Mouse (Mus musculus): Measurements from ENCODE around the gene 4932438A13Rik. TPM values are rescaled to one million over a fixed set of nuclear protein-coding genes. Genes with fewer than 3 reads are reported as not detected.

Gene 4932438A13Rik
- total and polyA plus RNA-seq, 3 experiments = 5.9 to 20.3 (median 14.7) TPM

GRCm38 (mm10) chr3:36917832-36918231 lies 54.9 kb downstream of the 4932438A13Rik start:
- H3K4me1 ChIP-seq (ENCODE audit: control insufficient read depth in 1 of 2, insufficient read depth in 2 of 2) = no peaks in the 10 kb centered on the region
- dilution Hi-C loops (cut with MboI; ENCODE audit: extremely low pct_ligation_motif_present, extremely low pct_unique_long_range_greater_than_20kb, low sequenced_read_pairs) = no loop called here
- H3K4me3 ChIP-seq (replicated peaks in 1 of 3; ENCODE audit: low read depth in 2 of 3, low read length in 2 of 3, poor library complexity in 1 of 3) = no peak overlapping the region
- no peaks in the 10 kb centered on the region for H3K27me3 ChIP-seq (replicated peaks)
- no peak overlapping the region for H3K9ac ChIP-seq (ENCODE audit: insufficient read depth, low read depth)
- H3K4me2 ChIP-seq (ENCODE audit: insufficient read depth, low read depth, poor library complexity, severe bottlenecking) = no peak overlapping the region
- DNase-seq (ENCODE audit: extremely low read depth) = no peak
- H3K36me3 ChIP-seq (replicated peaks in 1 of 2; ENCODE audit: control insufficient read depth in 1 of 2, insufficient read depth in 1 of 2, low read length in 1 of 2) = peaks cover 14 to 42% of the 10 kb centered on the region in 2 experiments
- in situ Hi-C loops (cut with MboI; ENCODE audit: low pct_ligation_motif_present, low pct_unique_long_range_greater_than_20kb, low sequenced_read_pairs) = no loop called here
- H3K27ac ChIP-seq (ENCODE audit: insufficient read depth, low read depth) = no peak overlapping the region
- no peaks in the 10 kb centered on the region for H3K79me2 ChIP-seq (replicated peaks; ENCODE audit: control insufficient read depth, extremely low read depth, insufficient read depth, poor library complexity, severe bottlenecking)
- no peak for TF ChIP-seq POLR2A (IDR thresholded peaks at IDR 0.05; ENCODE audit: low read depth, low read length)
- TF ChIP-seq POLR2AphosphoS2 (IDR thresholded peaks at IDR 0.05; ENCODE audit: low read depth, low read length) = no peak
- no peak for TF ChIP-seq USF2 (conservative IDR thresholded peaks at IDR 0.05; ENCODE audit: low read depth, low read length)
- TF ChIP-seq ZNF384 (IDR thresholded peaks at IDR 0.05; ENCODE audit: low read depth, low read length) = no peak
- H3K9me3 ChIP-seq (replicated peaks; ENCODE audit: low read length) = no peaks in the 10 kb centered on the region

- no peak for TF ChIP-seq KAT2A (IDR thresholded peaks at IDR 0.05; ENCODE audit: insufficient replicate concordance, low read length)
- no peak for TF ChIP-seq JUN (IDR thresholded peaks at IDR 0.05; ENCODE audit: insufficient read depth, low read depth, low read length)
- TF ChIP-seq SMC3 (IDR thresholded peaks at IDR 0.05; ENCODE audit: low read depth, low read length) = no peak
- no peak for TF ChIP-seq CHD2 (IDR thresholded peaks at IDR 0.05; ENCODE audit: low read length)
- TF ChIP-seq MXI1 (IDR thresholded peaks at IDR 0.05; ENCODE audit: low read depth, low read length) = no peak
- no peak for TF ChIP-seq MEF2A (IDR thresholded peaks at IDR 0.05; ENCODE audit: borderline replicate concordance, low read depth, low read length)
- no peak for TF ChIP-seq MAZ (IDR thresholded peaks at IDR 0.05; ENCODE audit: low read depth, low read length)
- TF ChIP-seq USF1 (IDR thresholded peaks at IDR 0.05; ENCODE audit: low read depth, low read length) = no peak
- TF ChIP-seq RAD21 (IDR thresholded peaks at IDR 0.05; ENCODE audit: low read depth, low read length) = no peak
- no peak for TF ChIP-seq UBTF (IDR thresholded peaks at IDR 0.05; ENCODE audit: low read depth, low read length)
- TF ChIP-seq NRF1 (IDR thresholded peaks at IDR 0.05; ENCODE audit: low read depth, low read length) = no peak
- TF ChIP-seq ZKSCAN1 (IDR thresholded peaks at IDR 0.05; ENCODE audit: borderline replicate concordance, low read depth, low read length) = no peak
- no peak for TF ChIP-seq TBP (conservative IDR thresholded peaks at IDR 0.05; ENCODE audit: low read depth, low read length)
- no peak for TF ChIP-seq MAFK (IDR thresholded peaks at IDR 0.05; ENCODE audit: insufficient replicate concordance, low read length)
- TF ChIP-seq ZMIZ1 (IDR thresholded peaks at IDR 0.05; ENCODE audit: low read depth, low read length) = no peak
- TF ChIP-seq TCF12 (IDR thresholded peaks at IDR 0.05; ENCODE audit: low read depth, low read length) = no peak
- TF ChIP-seq E2F4 (IDR thresholded peaks at IDR 0.05; ENCODE audit: insufficient replicate concordance, low read depth, low read length) = no peak
- TF ChIP-seq CHD1 (IDR thresholded peaks at IDR 0.05; ENCODE audit: low read depth, low read length) = no peak
- Histone ChIP-seq H3K36me3 (replicated peaks in 1 of 2; ENCODE audit: control insufficient read depth in 1 of 2, insufficient read depth in 1 of 2, low read length in 1 of 2) (peaks cover 14 to 43% of the 10 kb centered on the region in 2 experiments), H3K79me2 (replicated peaks; ENCODE audit: control insufficient read depth, extremely low read depth, insufficient read depth, poor library complexity, severe bottlenecking) (no peaks in the 10 kb centered on the region), H3K27ac (ENCODE audit: insufficient read depth, low read depth) (no peak overlapping the region), H3K27me3 (replicated peaks) (no peaks in the 10 kb centered on the region), H3K9ac (ENCODE audit: insufficient read depth, low read depth) (no peak overlapping the region), H3K4me1 (ENCODE audit: control insufficient read depth in 1 of 2, insufficient read depth in 2 of 2) (no peaks in the 10 kb centered on the region), H3K4me3 (replicated peaks in 1 of 3; ENCODE audit: low read depth in 2 of 3, low read length in 2 of 3, poor library complexity in 1 of 3) (no peak overlapping the region), H3K4me2 (ENCODE audit: insufficient read depth, low read depth, poor library complexity, severe bottlenecking) (no peak overlapping the region), H3K9me3 (replicated peaks; ENCODE audit: low read length) (no peaks in the 10 kb centered on the region)
- dilution Hi-C loops (cut with MboI; ENCODE audit: extremely low pct_ligation_motif_present, extremely low pct_unique_long_range_greater_than_20kb, low sequenced_read_pairs) = no loop called here
- no peak for DNase-seq (ENCODE audit: extremely low read depth)
- in situ Hi-C loops (cut with MboI; ENCODE audit: low pct_ligation_motif_present, low pct_unique_long_range_greater_than_20kb, low sequenced_read_pairs) = no loop called here
Observed at GRCm38 (mm10) chr3:36918322-36918721, 55.4 kb downstream of the 4932438A13Rik start.

Data from CH12.LX (cell line).